Mouse (Mus musculus): ENCODE results near the gene H2-T23. TPM values are rescaled to one million over a fixed set of nuclear protein-coding genes. Genes with fewer than 3 reads are reported as not detected.
A peak's percentile ranks its signal among the peaks of the same experiment; 100 is the strongest.
"Not testable (repeated sequence)": the region's sequence is repeated elsewhere in the genome, so short reads cannot be mapped to it uniquely, and the experiment has no call there.

The H2-T23 gene
- total and polyA plus RNA-seq, 2 experiments from 2014 or later = 7.3 to 8.8 TPM

- H3K9me3 ChIP-seq (ENCODE audit: low read length) = not testable (repeated sequence)
Observed at GRCm38 (mm10) chr17:36035010-36035638, 2.5 kb upstream of the H2-T23 start.

DNA sequence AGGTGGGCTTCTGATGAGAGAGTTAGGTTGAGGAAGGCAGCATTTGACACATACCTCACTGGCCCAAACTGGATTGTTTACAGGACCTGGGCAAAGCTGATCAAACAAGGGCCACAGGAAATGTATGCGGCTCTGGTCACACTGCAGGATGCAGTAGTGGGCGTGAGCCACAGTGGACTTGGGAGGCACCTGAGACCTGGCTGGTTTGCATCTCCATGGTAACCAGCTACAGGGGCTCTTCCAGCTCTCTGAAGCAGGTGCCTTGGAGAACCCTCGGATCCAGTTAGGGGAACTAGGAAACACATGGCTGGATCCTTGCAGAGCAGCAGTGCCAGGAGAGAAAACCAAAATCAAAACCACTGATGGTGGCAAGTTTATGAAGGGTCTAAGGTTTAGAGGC is 1.9 kb upstream of the H2-T23 start:
- H3K9me3 ChIP-seq (ENCODE audit: low read length); H3K27me3 ChIP-seq (ENCODE audit: insufficient read depth, low read length); H3K4me2 ChIP-seq (ENCODE audit: low read depth, low read length); H3K27ac ChIP-seq; H3K4me1 ChIP-seq (ENCODE audit: insufficient read depth, low read length); DNase-seq (ENCODE audit: low spot score); H3K9ac ChIP-seq (replicated peaks; ENCODE audit: low read length); H3K36me3 ChIP-seq (ENCODE audit: insufficient read depth, low read length); ATAC-seq; H3K4me3 ChIP-seq (ENCODE audit: low read length): not testable (repeated sequence)
- 60% methylated on average over 3 of the region's 3 CpGs for WGBS

More at GRCm38 (mm10) chr17:36035010-36035638, 2.5 kb upstream of the H2-T23 start:
- H3K27ac ChIP-seq; H3K36me3 ChIP-seq (ENCODE audit: insufficient read depth, low read length); H3K9ac ChIP-seq (replicated peaks; ENCODE audit: low read length); ATAC-seq; H3K4me3 ChIP-seq (ENCODE audit: low read length); H3K4me1 ChIP-seq (ENCODE audit: insufficient read depth, low read length); H3K4me2 ChIP-seq (ENCODE audit: low read depth, low read length); H3K27me3 ChIP-seq (ENCODE audit: insufficient read depth, low read length): not testable (repeated sequence)
- 36% methylated on average over 3 of the region's 3 CpGs for WGBS
- peak; percentile 50 for DNase-seq (ENCODE audit: low spot score)
- peak; percentile 65 for TF ChIP-seq CTCF (IDR thresholded peaks at IDR 0.05; ENCODE audit: low read depth)

GRCm38 (mm10) chr17:36031583-36032331 is 898 bp downstream of the H2-T23 start:
- not testable (repeated sequence) for H3K4me1 ChIP-seq (ENCODE audit: insufficient read depth, low read length); H3K36me3 ChIP-seq (ENCODE audit: insufficient read depth, low read length); H3K9me3 ChIP-seq (ENCODE audit: low read length); H3K27ac ChIP-seq; H3K27me3 ChIP-seq (ENCODE audit: insufficient read depth, low read length)
- H3K4me3 ChIP-seq (ENCODE audit: low read length) = peak overlapping the region; percentile 44
- peak overlapping the region; percentile 71 for H3K4me2 ChIP-seq (ENCODE audit: low read depth, low read length)
- H3K9ac ChIP-seq (replicated peaks; ENCODE audit: low read length) = peak overlapping the region; percentile 30; the same call in 1 of the 2 replicates
- TF ChIP-seq CTCF (IDR thresholded peaks at IDR 0.05; ENCODE audit: low read depth) = peak; percentile 64
- WGBS = under 1% methylated on average over 37 of the region's 40 CpGs
- DNase-seq (ENCODE audit: low spot score) (peak; percentile 30), ATAC-seq (peak; percentile 79)

GRCm38 (mm10) chr17:36030703-36031582 is 1.7 kb downstream of the H2-T23 start:
- not testable (repeated sequence) for H3K4me1 ChIP-seq (ENCODE audit: insufficient read depth, low read length); DNase-seq (ENCODE audit: low spot score); H3K27ac ChIP-seq; H3K9me3 ChIP-seq (ENCODE audit: low read length); H3K27me3 ChIP-seq (ENCODE audit: insufficient read depth, low read length); H3K36me3 ChIP-seq (ENCODE audit: insufficient read depth, low read length)
- Histone ChIP-seq H3K4me2 (ENCODE audit: low read depth, low read length) (peak overlapping the region; percentile 71), H3K4me3 (ENCODE audit: low read length) (peak overlapping the region; percentile 44), H3K9ac (replicated peaks; ENCODE audit: low read length) (0 out of 2 replicates have a peak overlapping the region, but pooled peaks have one; percentile 30)
- ATAC-seq = peak; percentile 33; the same call in 1 of the 2 replicates
- WGBS = 37% methylated on average over 8 of the region's 8 CpGs

DNA sequence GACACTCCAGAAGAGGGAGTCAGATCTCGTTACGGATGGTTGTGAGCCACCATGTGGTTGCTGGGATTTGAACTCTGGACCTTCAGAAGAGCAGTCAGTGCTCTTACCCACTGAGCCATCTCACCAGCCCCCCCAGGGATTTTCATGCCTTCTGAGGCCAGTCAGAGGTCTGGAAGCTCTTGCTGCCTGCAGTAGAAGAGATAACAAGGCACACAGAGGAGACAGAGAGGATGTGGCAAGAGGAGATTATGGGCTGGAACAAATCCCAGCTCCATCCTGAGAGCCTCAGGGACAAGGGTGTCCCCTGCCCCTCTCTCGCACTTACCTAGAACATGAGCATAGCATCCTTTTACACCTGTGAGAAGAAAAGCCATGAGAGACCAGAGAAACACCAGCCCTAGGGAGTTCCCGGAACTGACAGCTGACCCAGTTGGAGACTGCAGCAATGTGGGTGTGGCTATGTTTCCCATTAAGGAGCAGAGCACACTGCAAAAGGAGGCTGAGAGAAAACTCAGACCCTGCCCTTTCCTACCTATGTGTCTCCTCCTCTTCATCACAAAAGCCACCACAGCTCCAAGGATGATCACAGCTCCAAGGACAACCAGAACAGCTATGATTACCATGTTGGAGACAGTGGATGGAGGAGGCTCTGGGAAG is 2.5 kb downstream of the H2-T23 start:
- not testable (repeated sequence) for DNase-seq (ENCODE audit: low spot score); H3K4me1 ChIP-seq (ENCODE audit: insufficient read depth, low read length); H3K9me3 ChIP-seq (ENCODE audit: low read length); H3K4me3 ChIP-seq (ENCODE audit: low read length); H3K9ac ChIP-seq (replicated peaks; ENCODE audit: low read length); ATAC-seq; H3K27ac ChIP-seq; H3K27me3 ChIP-seq (ENCODE audit: insufficient read depth, low read length); H3K36me3 ChIP-seq (ENCODE audit: insufficient read depth, low read length); H3K4me2 ChIP-seq (ENCODE audit: low read depth, low read length)
- 72% methylated on average over 2 of the region's 4 CpGs for WGBS

DNA sequence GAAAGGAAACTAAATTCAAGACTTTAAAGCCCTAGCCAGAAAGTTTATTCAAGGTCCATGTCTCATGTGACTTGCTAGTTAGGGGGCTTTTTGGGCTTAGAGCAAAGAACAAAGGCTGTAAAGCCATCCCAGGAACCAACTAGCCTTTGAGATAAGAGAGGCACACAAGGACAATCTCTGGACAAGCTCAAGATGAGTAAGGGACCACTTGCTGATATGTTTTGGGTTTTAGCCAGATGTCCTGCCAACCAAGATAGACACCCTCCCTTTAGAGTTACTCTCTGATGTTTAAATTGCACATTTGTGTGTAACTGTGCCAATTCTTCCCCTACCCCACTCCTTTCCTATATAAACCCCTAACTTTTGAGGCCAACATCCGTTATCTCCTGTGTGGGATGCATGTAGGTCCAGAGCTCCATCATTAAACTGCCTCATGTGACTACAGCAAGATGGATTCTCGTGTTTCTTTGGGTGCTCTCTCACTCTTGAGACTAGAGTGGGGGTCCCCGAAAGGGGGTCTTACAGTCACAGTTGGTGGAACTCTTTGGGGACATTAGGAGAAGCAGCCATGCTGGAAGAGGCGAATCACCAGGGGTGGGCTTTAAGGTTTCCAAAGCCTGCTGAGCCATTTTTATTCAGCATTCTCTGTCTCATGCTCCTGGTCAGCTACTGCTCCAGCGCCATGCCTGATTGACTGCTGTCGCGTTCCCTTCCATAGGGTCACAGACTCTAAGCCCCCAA is 3.6 kb downstream of the H2-T23 start:
- Histone ChIP-seq H3K9ac (replicated peaks; ENCODE audit: low read length) (no peak overlapping the region), H3K9me3 (ENCODE audit: low read length) (no peaks in the 10 kb centered on the region), H3K4me1 (ENCODE audit: insufficient read depth, low read length) (no peaks in the 10 kb centered on the region), H3K4me3 (ENCODE audit: low read length) (no peak overlapping the region), H3K27ac (no peak overlapping the region), H3K36me3 (ENCODE audit: insufficient read depth, low read length) (no peaks in the 10 kb centered on the region), H3K27me3 (ENCODE audit: insufficient read depth, low read length) (no peaks in the 10 kb centered on the region), H3K4me2 (ENCODE audit: low read depth, low read length) (no peak overlapping the region)
- ATAC-seq = no peak
- 66% methylated on average over 7 of the region's 7 CpGs for WGBS
- DNase-seq (ENCODE audit: low spot score) = no peak
- no peak for TF ChIP-seq CTCF (IDR thresholded peaks at IDR 0.05; ENCODE audit: low read depth)
